17 mouse cellular contexts compared by ENCODE assay signal in genomic region chr9:95478443-95478842, GRCm38 (mm10).
"Had no signal": no experiment of that assay in that cellular context is flagged by ENCODE, and none has a peak within 500 bp of the region (broad histone marks: within the 10 kb centered on the region; RNA-seq: fewer than 3 reads in every experiment).

No protein-coding gene starts in this region.

- H3K9ac ChIP-seq: neural tube, embryonic 12.5 days; neural tube, embryonic 13.5 days; neural tube, embryonic 15.5 days; stomach, embryonic 15.5 days had no signal

- H3K4me3 ChIP-seq: neural tube, embryonic 12.5 days; neural tube, embryonic 13.5 days; neural tube, embryonic 15.5 days; stomach, embryonic 15.5 days had no signal

- DNase-seq: retina, postnatal 1 day; right cerebral cortex, adult 18-20 months; right cerebral cortex, postnatal 14 days; right cerebral cortex, postnatal 25 days; right cerebral cortex, postnatal 4 days; spleen, adult 18-20 months; thymus, adult 18-20 months; thymus, adult 2 months; thymus, postnatal 14 days; thymus, postnatal 25 days; thymus, postnatal 36 days; thymus, postnatal 4 days had no signal

- H3K27ac ChIP-seq: neural tube, embryonic 12.5 days; neural tube, embryonic 13.5 days; neural tube, embryonic 15.5 days; stomach, embryonic 15.5 days; stomach, postnatal 0 days had no signal

- H3K9me3 ChIP-seq: neural tube, embryonic 12.5 days; neural tube, embryonic 13.5 days; neural tube, embryonic 15.5 days; stomach, embryonic 15.5 days had no signal

- H3K27me3 ChIP-seq: neural tube, embryonic 12.5 days; neural tube, embryonic 13.5 days; neural tube, embryonic 15.5 days; stomach, embryonic 15.5 days had no signal

- H3K4me2 ChIP-seq: neural tube, embryonic 12.5 days; neural tube, embryonic 13.5 days; neural tube, embryonic 15.5 days; stomach, embryonic 15.5 days had no signal

- H3K4me1 ChIP-seq: neural tube, embryonic 12.5 days; neural tube, embryonic 13.5 days; neural tube, embryonic 15.5 days; stomach, embryonic 15.5 days had no signal
